ENCODE assay signal across 8 mouse cellular contexts in genomic region chr19:46499539-46499835, GRCm38 (mm10). TPM values are rescaled to one million over a fixed set of nuclear protein-coding genes. Genes with fewer than 3 reads are reported as not detected.
DNase-seq lines count a peak whose midpoint lies in the region; ATAC-seq and TF ChIP-seq lines count a peak whose summit lies in the region.

No protein-coding gene starts in this region.

- no peaks in the 10 kb centered on the region for H3K36me3 ChIP-seq in heart, embryonic 11.5 days (ENCODE audit: control insufficient read depth, insufficient read depth, low read length)
- peaks cover 2% of the 10 kb centered on the region for H3K36me3 ChIP-seq in E14TG2a.4 (ENCODE audit: insufficient read depth, low read length)
- no peaks in the 10 kb centered on the region for H3K36me3 ChIP-seq in forebrain, postnatal 0 days (ENCODE audit: insufficient read depth)
- H3K36me3 ChIP-seq in liver, postnatal 0 days (replicated peaks; ENCODE audit: insufficient read depth, low read length), result no peaks in the 10 kb centered on the region

- H3K4me3 ChIP-seq in heart, embryonic 11.5 days (ENCODE audit: low read depth, low read length), result peak overlapping the region; percentile 85
- peak overlapping the region; percentile 43; the same call in 1 of the 2 replicates for H3K4me3 ChIP-seq in E14TG2a.4 (replicated peaks; ENCODE audit: low read length)
- peak overlapping the region; percentile 21 for H3K4me3 ChIP-seq in forebrain, postnatal 0 days (ENCODE audit: low read depth, low read length)
- H3K4me3 ChIP-seq in liver, postnatal 0 days (ENCODE audit: low read depth, low read length), result peak overlapping the region; percentile 94; the same call in 1 of the 2 replicates

- no peak; the same call in 1 of the 2 replicates for TF ChIP-seq EP300 in liver, postnatal 0 days (IDR thresholded peaks at IDR 0.05; ENCODE audit: low read depth)

- peak overlapping the region; percentile 59 for H3K4me2 ChIP-seq in heart, embryonic 11.5 days
- peak overlapping the region; percentile 93 for H3K4me2 ChIP-seq in forebrain, postnatal 0 days (ENCODE audit: low read depth)
- H3K4me2 ChIP-seq in liver, postnatal 0 days (ENCODE audit: low read depth, low read length), result peak overlapping the region; percentile 98

- no peak for ATAC-seq in heart, embryonic 11.5 days (replicated peaks; ENCODE audit: insufficient number of reproducible peaks, low FRiP score, low TSS enrichment)
- ATAC-seq in forebrain, postnatal 0 days, result no peak
- no peak for ATAC-seq in liver, postnatal 0 days

- peak overlapping the region; percentile 58 for H3K9ac ChIP-seq in heart, embryonic 11.5 days (ENCODE audit: low read depth, low read length)
- no peak overlapping the region for H3K9ac ChIP-seq in forebrain, postnatal 0 days
- H3K9ac ChIP-seq in liver, postnatal 0 days (replicated peaks), result no peak overlapping the region

- DNase-seq in heart, adult 9 months (ENCODE audit: low spot score in 2 of 2), result no peak
- DNase-seq in forebrain, postnatal 0 days, result no peak
- no peak for DNase-seq in liver, postnatal 0 days
- DNase-seq in retina, embryonic 14.5 days (ENCODE audit: low spot score), result no peak
- no peak for DNase-seq in urinary bladder, adult 18-20 months (ENCODE audit: low spot score in 2 of 2)
- no peak for DNase-seq in cerebellum, adult 9-11 months

- no peaks in the 10 kb centered on the region for H3K9me3 ChIP-seq in heart, embryonic 11.5 days (replicated peaks; ENCODE audit: control insufficient read depth, low read length)
- no peaks in the 10 kb centered on the region for H3K9me3 ChIP-seq in E14TG2a.4 (ENCODE audit: low read length)
- H3K9me3 ChIP-seq in forebrain, postnatal 0 days (ENCODE audit: low read length), result no peaks in the 10 kb centered on the region
- no peaks in the 10 kb centered on the region for H3K9me3 ChIP-seq in liver, postnatal 0 days (ENCODE audit: low read length)

- 5% methylated on average over 3 of the region's 3 CpGs for WGBS in heart, embryonic 11.5 days (ENCODE audit: insufficient replicate concordance)
- WGBS in forebrain, postnatal 0 days, result 0% methylated on average over 3 of the region's 3 CpGs
- WGBS in liver, postnatal 0 days (ENCODE audit: insufficient replicate concordance), result 4% methylated on average over 3 of the region's 3 CpGs

- H3K4me1 ChIP-seq in heart, embryonic 11.5 days (ENCODE audit: control insufficient read depth, insufficient read depth, low read length), result peaks cover 4% of the 10 kb centered on the region
- peaks cover 54% of the 10 kb centered on the region for H3K4me1 ChIP-seq in E14TG2a.4 (replicated peaks; ENCODE audit: low read depth, low read length)
- peaks cover 7% of the 10 kb centered on the region for H3K4me1 ChIP-seq in forebrain, postnatal 0 days (ENCODE audit: insufficient read depth)
- H3K4me1 ChIP-seq in liver, postnatal 0 days (ENCODE audit: insufficient read depth), result peaks cover 12% of the 10 kb centered on the region; the same call in 1 of the 2 replicates

- no peak for TF ChIP-seq CTCF in E14TG2a.4 (conservative IDR thresholded peaks at IDR 0.05; ENCODE audit: low read length)
- TF ChIP-seq CTCF in forebrain, postnatal 0 days (IDR thresholded peaks at IDR 0.05; ENCODE audit: low read depth), result no peak
- no peak for TF ChIP-seq CTCF in liver, postnatal 0 days (IDR thresholded peaks at IDR 0.05; ENCODE audit: low read depth)

- H3K27me3 ChIP-seq in heart, embryonic 11.5 days (ENCODE audit: control insufficient read depth, insufficient read depth, low read length), result no peaks in the 10 kb centered on the region
- H3K27me3 ChIP-seq in E14TG2a.4 (ENCODE audit: insufficient read depth, low read length), result no peaks in the 10 kb centered on the region
- no peaks in the 10 kb centered on the region for H3K27me3 ChIP-seq in forebrain, postnatal 0 days (ENCODE audit: insufficient read depth, low read length)
- H3K27me3 ChIP-seq in liver, postnatal 0 days (ENCODE audit: insufficient read depth, low read length), result no peaks in the 10 kb centered on the region

- H3K27ac ChIP-seq in heart, embryonic 11.5 days (ENCODE audit: low read depth, low read length), result peak overlapping the region; percentile 58; the same call in 1 of the 2 replicates
- peak overlapping the region; percentile 66; the same call in 1 of the 2 replicates for H3K27ac ChIP-seq in forebrain, postnatal 0 days (ENCODE audit: low read depth, low read length)
- H3K27ac ChIP-seq in liver, postnatal 0 days (ENCODE audit: low read depth), result peak overlapping the region; percentile 99

RNA-seq across cellular contexts. Expression of gene Trim8, which starts 2.0 kb away (rescaled TPM):
- polyA plus RNA-seq in heart, embryonic 11.5 days (2014; fragmentation: Nextera tagmentation; extraction: Ambion mirVana), result 18.0 and 18.6 TPM in 2 replicates
- total RNA-seq in forebrain, postnatal 0 days (2014; rRNA removed), result 68.6 and 76.5 TPM in 2 replicates
- 25.9 and 28.2 TPM in 2 replicates for polyA plus RNA-seq in forebrain, postnatal 0 days (2015; fragmentation: Nextera tagmentation; extraction: Ambion mirVana)
- 7.9 and 9.8 TPM in 2 replicates for polyA plus RNA-seq in liver, postnatal 0 days (2015; fragmentation: Nextera tagmentation; extraction: Ambion mirVana)

Comparison
In these comparisons a context has a peak if more than half of its experiments do, and no peak if none do; other contexts are left out.
1. H3K4me3 ChIP-seq: peak in every context shown above with its lines; median percentile 94 in liver, postnatal 0 days; 85 in heart, embryonic 11.5 days; 43 in E14TG2a.4; 21 in forebrain, postnatal 0 days.